Mouse (Mus musculus) cerebellum, postnatal 10 days (tissue): ENCODE measurements at regions not wholly inside any gene's neighbourhood (a gene's known extent, or its start where the extent isn't known, plus 50 kb on each side); places are given as distances from the start of the nearest gene placed in this dataset.

Experiments
- DNase-seq, 2 experiments: peaks; one replicate each; pipeline ENCODE4 v3.0.0; 2021; ENCODE audit warnings: mixed read lengths in 2 of 2

DNA sequence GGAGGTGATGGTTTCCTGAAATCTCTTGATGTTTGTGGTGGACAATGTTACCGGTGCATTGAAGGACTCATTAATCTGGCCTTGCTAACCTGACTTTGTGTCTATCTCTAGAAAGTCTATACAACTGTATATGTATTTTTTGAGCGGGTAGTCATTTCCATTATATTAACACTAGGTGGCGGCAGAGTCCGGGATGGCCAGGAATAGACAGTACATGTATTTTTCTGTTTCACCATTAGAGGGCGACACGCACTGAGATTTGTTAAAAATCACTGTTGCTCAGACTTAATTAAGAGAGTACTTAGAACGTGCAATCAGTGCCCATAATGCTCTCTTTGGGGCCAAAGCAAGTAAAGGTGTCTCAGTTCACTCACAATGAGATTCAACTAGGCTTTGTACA lies 146.1 kb upstream of the Il1rapl2 start:
- peak; percentile 8 to 9 for DNase-seq
